Mouse (Mus musculus): Measurements from ENCODE around the gene Vkorc1l1.

- TF ChIP-seq CTCF (IDR thresholded peaks at IDR 0.05; ENCODE audit: low read depth) (no peak), EP300 (IDR thresholded peaks at IDR 0.05; ENCODE audit: low read depth) (no peak)
Measured at GRCm38 (mm10) chr5:129977768-129978167, 36.0 kb downstream of the Vkorc1l1 start.

All from heart, postnatal 0 days (tissue).